Mouse (Mus musculus) mesoderm, embryonic 11.5 days (tissue): ENCODE data around the gene Cspg4.
A peak's percentile ranks its signal among the peaks of the same experiment; 100 is the strongest.
"Not testable (repeated sequence)": the region's sequence is repeated elsewhere in the genome, so short reads cannot be mapped to it uniquely, and the experiment has no call there.

Experiments used
- DNase-seq: peaks from one replicate; pipeline ENCODE4 v3.0.0-alpha.2; 2012; ENCODE audit warnings: low read depth, low spot score

Gene Cspg4

GRCm38 (mm10) chr9:56926025-56926360 lies 61.2 kb downstream of the Cspg4 start:
- DNase-seq, result no peak

DNA sequence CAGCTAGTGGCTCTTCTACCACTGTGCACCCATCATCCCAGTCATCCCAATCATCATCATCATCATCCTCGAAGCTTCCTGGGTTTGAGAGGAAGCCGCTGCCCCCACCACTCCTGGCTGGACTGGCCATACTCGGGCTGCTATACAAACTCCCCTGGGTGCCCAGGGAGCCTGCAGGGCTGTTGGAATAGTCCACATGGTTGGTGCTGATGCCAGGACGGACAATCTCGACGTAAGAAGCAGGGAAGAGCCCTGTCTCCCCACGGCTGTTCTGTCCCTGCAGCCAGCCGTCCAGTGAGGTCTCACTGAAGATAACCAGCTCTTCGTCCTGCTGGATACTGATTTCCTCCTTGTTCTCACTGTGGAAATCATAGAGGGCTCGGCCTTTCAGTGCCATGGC lies 61.6 kb downstream of the Cspg4 start:
- DNase-seq, result no peak

- peak; percentile 43 for DNase-seq
These were observed 62.6 kb downstream of the Cspg4 start for GRCm38 (mm10) chr9:56927191-56928012.

DNA sequence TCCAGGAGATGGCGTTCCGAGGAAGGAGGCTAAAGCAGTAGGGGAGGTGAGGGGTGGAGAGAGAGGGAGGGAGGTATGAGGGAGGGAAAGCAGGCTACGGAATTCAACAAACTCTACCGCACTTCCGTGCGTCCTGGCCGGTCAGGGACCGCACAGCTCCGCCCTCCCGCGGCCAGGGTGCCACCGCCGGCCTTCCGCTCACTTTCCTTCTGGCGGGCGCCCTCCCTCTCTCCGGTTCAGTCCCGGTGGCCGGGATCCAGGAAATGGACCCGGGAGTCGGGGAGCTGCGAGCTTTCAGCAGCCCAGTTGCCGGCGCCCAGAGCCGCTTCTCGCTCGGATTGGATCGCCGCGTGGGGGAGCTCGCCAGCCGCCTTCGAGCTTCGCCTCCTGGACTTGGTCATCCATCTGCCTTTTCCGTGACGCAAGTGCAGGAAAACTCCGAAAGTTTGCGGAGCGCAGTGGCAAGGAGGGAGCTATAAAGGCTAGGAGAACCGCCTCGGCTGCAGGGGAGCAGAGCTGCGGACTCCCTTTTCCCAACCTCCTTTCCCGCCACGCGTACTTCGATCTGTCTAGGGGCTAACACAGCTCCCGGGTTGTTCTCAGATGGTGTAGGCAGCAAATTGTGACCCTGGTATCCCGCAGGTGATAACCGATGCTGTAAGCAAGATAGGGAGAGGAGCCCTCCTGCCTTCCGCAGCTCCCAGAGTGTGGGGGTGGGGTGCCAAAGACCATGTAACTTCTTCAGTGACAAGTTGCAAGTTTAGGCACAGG lies 63.4 kb downstream of the Cspg4 start, which contains the start of gene Snx33:
Gene Snx33, minus strand, starts transcription at position 331 of the 771 bp plus-strand sequence.
- peak; percentile 90 for DNase-seq

- DNase-seq, result no peak
These were observed 64.7 kb downstream of the Cspg4 start for GRCm38 (mm10) chr9:56929496-56929895.

DNA sequence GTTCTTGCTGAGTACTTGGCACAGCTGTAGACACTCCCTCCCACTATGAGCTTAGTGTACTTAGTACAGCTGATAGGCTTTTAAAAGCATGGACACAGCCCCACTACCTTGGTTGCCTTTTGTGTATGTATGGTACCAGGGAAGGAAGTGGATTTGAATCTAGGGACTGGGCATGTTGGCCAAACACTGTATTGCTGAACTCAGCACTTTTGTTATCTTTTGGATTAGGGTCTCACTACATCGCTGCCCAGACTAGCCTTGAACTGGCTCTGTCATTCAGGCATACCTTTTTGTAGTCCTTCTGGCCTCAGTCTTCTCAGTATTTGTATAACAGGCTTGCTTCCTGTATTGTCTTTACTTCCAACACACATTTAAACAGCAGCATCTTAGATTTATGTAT lies 65.7 kb downstream of the Cspg4 start:
- DNase-seq, result no peak

DNA sequence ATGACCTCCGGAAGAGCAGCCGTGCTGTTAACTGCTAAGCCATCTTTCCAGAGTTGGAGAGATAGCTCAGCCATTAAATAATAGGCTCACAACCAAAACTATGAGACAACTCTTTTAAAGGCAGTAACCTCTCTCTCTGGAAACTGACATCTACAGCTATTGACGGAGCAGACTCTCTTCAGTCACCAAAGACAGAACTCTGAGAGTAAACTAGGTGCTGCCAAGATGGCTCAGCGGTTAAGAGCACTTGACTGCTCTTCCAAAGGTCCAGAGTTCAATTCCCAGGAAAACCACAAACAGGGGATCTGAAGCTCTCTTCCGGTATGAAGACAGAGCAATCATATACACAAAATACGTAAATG lies 72.0 kb downstream of the Cspg4 start:
- DNase-seq, result no peak

DNA sequence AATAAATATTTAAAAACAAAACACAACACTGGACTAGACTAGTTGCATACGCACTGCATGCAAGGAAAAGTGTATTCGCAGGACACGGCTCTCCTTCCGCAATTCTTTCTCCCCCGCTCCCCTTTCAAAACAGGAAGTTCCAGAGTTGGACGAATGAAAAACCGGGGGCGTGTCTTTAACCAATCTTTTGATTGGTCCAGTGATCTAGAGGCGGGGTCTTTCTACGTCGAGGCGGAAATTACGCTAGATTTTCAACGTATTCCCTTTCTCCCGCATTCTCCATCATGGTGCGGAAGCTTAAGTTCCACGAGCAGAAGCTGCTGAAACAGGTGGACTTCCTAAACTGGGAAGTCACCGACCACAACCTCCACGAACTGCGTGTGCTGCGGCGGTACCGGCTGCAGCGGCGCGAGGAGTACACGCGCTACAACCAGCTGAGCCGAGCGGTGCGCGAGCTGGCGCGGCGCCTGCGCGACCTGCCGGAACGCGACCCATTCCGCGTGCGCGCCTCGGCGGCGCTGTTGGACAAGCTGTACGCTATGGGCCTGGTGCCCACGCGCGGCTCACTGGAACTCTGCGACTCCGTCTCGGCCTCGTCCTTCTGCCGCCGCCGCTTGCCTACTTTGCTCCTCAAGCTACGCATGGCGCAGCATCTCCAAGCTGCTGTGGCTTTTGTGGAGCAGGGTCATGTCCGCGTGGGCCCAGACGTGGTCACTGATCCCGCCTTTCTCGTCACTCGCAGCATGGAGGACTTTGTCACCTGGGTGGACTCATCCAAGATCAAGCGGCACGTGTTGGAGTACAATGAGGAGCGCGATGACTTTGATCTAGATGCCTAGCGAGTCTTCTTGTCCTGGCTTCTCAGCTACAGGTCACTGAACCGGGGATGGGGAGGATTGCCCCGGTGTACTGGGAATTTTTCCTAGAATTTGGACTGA lies 72.7 kb downstream of the Cspg4 start, which contains the start of gene Imp3:
Gene Imp3, plus strand, starts transcription at position 253 of the 938 bp plus-strand sequence.
- DNase-seq, result peak; percentile 95

- DNase-seq, result no peak
These were observed 73.5 kb downstream of the Cspg4 start for GRCm38 (mm10) chr9:56938374-56938773.

GRCm38 (mm10) chr9:56947481-56947880 lies 82.6 kb downstream of the Cspg4 start:
- peak; percentile 62 for DNase-seq

- not testable (repeated sequence) for DNase-seq
These were observed 83.9 kb downstream of the Cspg4 start for GRCm38 (mm10) chr9:56948699-56949098.
